In the genomic region with DNA sequence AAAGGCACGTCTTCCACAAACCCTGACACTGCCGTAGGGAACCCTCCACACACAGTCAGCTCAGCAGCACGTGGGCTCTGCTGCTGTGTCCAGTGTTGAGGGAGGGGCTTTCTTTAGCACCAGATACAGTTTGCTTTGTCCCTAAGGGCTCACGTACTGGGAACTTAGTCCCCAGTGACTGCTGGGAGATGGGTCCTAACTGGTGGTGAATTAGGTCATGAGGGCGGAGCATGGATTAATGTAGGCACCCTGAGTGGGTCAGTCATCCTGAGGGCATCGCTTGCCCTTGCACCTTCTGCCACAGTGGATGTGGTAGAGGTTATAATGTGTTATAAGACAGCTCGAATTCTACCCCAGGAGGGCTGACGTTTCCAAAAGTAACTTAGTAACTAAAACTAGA, we compare ENCODE assay signal across 24 mouse cellular contexts. TPM values are rescaled to one million over a fixed set of nuclear protein-coding genes. Genes with fewer than 3 reads are reported as not detected.
A peak's percentile ranks its signal among the peaks of the same experiment; 100 is the strongest.
DNase-seq lines count a peak whose midpoint lies in the region; ATAC-seq lines count a peak whose summit lies in the region.
"Had no signal": no experiment of that assay in that cellular context is flagged by ENCODE, and none has a peak within 500 bp of the region (broad histone marks: within the 10 kb centered on the region; RNA-seq: fewer than 3 reads in every experiment).

No protein-coding gene starts in this region.

- H3K9ac ChIP-seq in hindbrain, embryonic 13.5 days = 0 out of 2 replicates have a peak overlapping the region, but pooled peaks have one; percentile 35
- H3K9ac ChIP-seq in hindbrain, embryonic 12.5 days = no peak overlapping the region
- H3K9ac ChIP-seq: embryonic facial prominence, embryonic 13.5 days; embryonic facial prominence, embryonic 15.5 days; forebrain, embryonic 12.5 days had no signal

- H3K4me3 ChIP-seq in hindbrain, embryonic 13.5 days = no peak overlapping the region
- H3K4me3 ChIP-seq in hindbrain, embryonic 12.5 days = no peak overlapping the region
- H3K4me3 ChIP-seq: embryonic facial prominence, embryonic 13.5 days; embryonic facial prominence, embryonic 15.5 days; erythroblast, embryonic 14.5 days; forebrain, embryonic 10.5 days; forebrain, embryonic 12.5 days had no signal

- H3K27me3 ChIP-seq in hindbrain, embryonic 13.5 days = no peaks in the 10 kb centered on the region
- no peaks in the 10 kb centered on the region for H3K27me3 ChIP-seq in hindbrain, embryonic 12.5 days
- H3K27me3 ChIP-seq: embryonic facial prominence, embryonic 13.5 days; embryonic facial prominence, embryonic 15.5 days; forebrain, embryonic 12.5 days; Patski had no signal

- peaks cover 95% of the 10 kb centered on the region for H3K36me3 ChIP-seq in hindbrain, embryonic 13.5 days
- peaks cover 98% of the 10 kb centered on the region for H3K36me3 ChIP-seq in hindbrain, embryonic 12.5 days

- 94% methylated on average over 8 of the region's 8 CpGs for WGBS in hindbrain, embryonic 13.5 days
- 95% methylated on average over 8 of the region's 8 CpGs for WGBS in hindbrain, embryonic 12.5 days

- peaks cover 9% of the 10 kb centered on the region for H3K4me1 ChIP-seq in hindbrain, embryonic 13.5 days (replicated peaks)
- H3K4me1 ChIP-seq in hindbrain, embryonic 12.5 days = no peaks in the 10 kb centered on the region

- no peak for ATAC-seq in hindbrain, embryonic 13.5 days (ENCODE audit: low FRiP score)
- no peak for ATAC-seq in hindbrain, embryonic 12.5 days (ENCODE audit: low FRiP score)
- ATAC-seq: activated CD4-positive, CD25-positive, alpha-beta regulatory T cell, adult 4 months; forebrain, embryonic 14.5 days; forebrain, embryonic 16.5 days; Patski had no signal

- H3K27ac ChIP-seq in hindbrain, embryonic 13.5 days = no peak overlapping the region
- H3K27ac ChIP-seq in hindbrain, embryonic 12.5 days = no peak overlapping the region
- H3K27ac ChIP-seq: embryonic facial prominence, embryonic 13.5 days; embryonic facial prominence, embryonic 15.5 days; forebrain, embryonic 10.5 days; forebrain, embryonic 12.5 days had no signal

- H3K9me3 ChIP-seq in hindbrain, embryonic 13.5 days = no peaks in the 10 kb centered on the region
- no peaks in the 10 kb centered on the region for H3K9me3 ChIP-seq in hindbrain, embryonic 12.5 days (replicated peaks)
- H3K9me3 ChIP-seq: embryonic facial prominence, embryonic 13.5 days; embryonic facial prominence, embryonic 15.5 days; forebrain, embryonic 10.5 days; forebrain, embryonic 12.5 days had no signal

- peak; percentile 78 for DNase-seq in retina, adult 2 months (ENCODE audit: low read depth, low spot score)
- no peak for DNase-seq in retina, embryonic 14.5 days (ENCODE audit: low spot score)
- DNase-seq in cerebellum, adult 9-11 months = no peak
- DNase-seq: adrenal gland, adult 8-10 months; adrenal gland, postnatal 14 days; adrenal gland, postnatal 36 days; B cell, adult 2 months; cerebellum, adult 11-12 months; cerebellum, adult 2 months; cerebellum, adult 9-10 months; cerebellum, postnatal 14 days; cerebellum, postnatal 36 days; embryo, embryonic 11 days had no signal

- H3K4me2 ChIP-seq in hindbrain, embryonic 13.5 days = no peak overlapping the region
- H3K4me2 ChIP-seq in hindbrain, embryonic 12.5 days (replicated peaks) = no peak overlapping the region
- H3K4me2 ChIP-seq: embryonic facial prominence, embryonic 13.5 days; embryonic facial prominence, embryonic 15.5 days; forebrain, embryonic 12.5 days had no signal

RNA-seq across cellular contexts. Expression of gene Prkab1, which starts 6.9 kb away (rescaled TPM):
- polyA plus RNA-seq in hindbrain, embryonic 13.5 days (2015; fragmentation: Nextera tagmentation; extraction: Ambion mirVana) = 54.8 and 55.0 TPM in 2 replicates
- 60.5 and 65.0 TPM in 2 replicates for polyA plus RNA-seq in hindbrain, embryonic 12.5 days (2016; fragmentation: Nextera tagmentation; extraction: Ambion mirVana)
